Mouse (Mus musculus) left cerebral cortex, adult 2 months (tissue): Measurements from ENCODE around the gene Slc16a7. TPM values are rescaled to one million over a fixed set of nuclear protein-coding genes. Genes with fewer than 3 reads are reported as not detected.

ENCODE experiments used
- DNase-seq, 2 experiments: peaks; one replicate each; pipeline ENCODE4 v3.0.0; 2021 to 2022; ENCODE audit warnings: low spot score in 2 of 2, mixed read lengths in 1 of 2; ENCODE audit errors: extremely low spot score in 1 of 2
- H3K27ac ChIP-seq: fragments of 200-600 bp; 2 replicates; pipeline ENCODE4 v1.8.1; 2022
- H3K4me3 ChIP-seq: fragments of 200-600 bp; 2 replicates; pipeline ENCODE4 v1.8.1; 2022
- CTCF ChIP-seq: fragments of 200-600 bp; IDR thresholded peaks from 2 replicates; pipeline ENCODE4 v1.8.1; 2022; ENCODE audit warnings: antibody characterized with exemption, mild to moderate bottlenecking, moderate library complexity
- intact Hi-C: fragments of 180-260 bp; cut with DNase I; formaldehyde crosslinking; loops from one replicate; pipeline ENCODE4 v1.15.1; 2025
- total RNA-seq, 2 experiments: library from RNA; stranded (reverse); gene quantifications; 2 replicates each; pipeline ENCODE4 v1.2.3; 2021

The Slc16a7 gene
- total RNA-seq, 2 experiments from 2014 or later: 58.3 to 60.1 TPM

GRCm38 (mm10) chr10:125352805-125353204, 36.5 kb downstream of the Slc16a7 start:
- Histone ChIP-seq H3K4me3 (no peak overlapping the region), H3K27ac (no peak overlapping the region)
- intact Hi-C loops: no loop called here
- no peak for DNase-seq
- no peak for TF ChIP-seq CTCF

GRCm38 (mm10) chr10:125348171-125348570, 41.1 kb downstream of the Slc16a7 start:
- Histone ChIP-seq H3K4me3 (no peak overlapping the region), H3K27ac (no peak overlapping the region)
- no peak for TF ChIP-seq CTCF
- no peak for DNase-seq
- intact Hi-C loops: no loop called here

GRCm38 (mm10) chr10:125347149-125347548, 42.1 kb downstream of the Slc16a7 start:
- no peak for TF ChIP-seq CTCF
- DNase-seq: no peak

GRCm38 (mm10) chr10:125346364-125346763, 42.9 kb downstream of the Slc16a7 start:
- TF ChIP-seq CTCF: no peak
- intact Hi-C loops: no loop called here
- Histone ChIP-seq H3K27ac (no peak overlapping the region), H3K4me3 (no peak overlapping the region)
- DNase-seq: no peak

More at GRCm38 (mm10) chr10:125347149-125347548, 42.1 kb downstream of the Slc16a7 start:
- no peak overlapping the region for H3K27ac ChIP-seq
- intact Hi-C loops: no loop called here
- H3K4me3 ChIP-seq: no peak overlapping the region

GRCm38 (mm10) chr10:125345583-125345982, 43.7 kb downstream of the Slc16a7 start:
- intact Hi-C loops: no loop called here
- TF ChIP-seq CTCF: no peak
- H3K4me3 ChIP-seq: no peak overlapping the region

GRCm38 (mm10) chr10:125342204-125342603, 47.1 kb downstream of the Slc16a7 start:
- TF ChIP-seq CTCF: no peak
- no peak for DNase-seq
- Histone ChIP-seq H3K27ac (no peak overlapping the region), H3K4me3 (no peak overlapping the region)
- intact Hi-C loops: no loop called here

More at GRCm38 (mm10) chr10:125345583-125345982, 43.7 kb downstream of the Slc16a7 start:
- H3K27ac ChIP-seq: no peak overlapping the region
- no peak for DNase-seq

- intact Hi-C loops: no loop called here
- no peak for TF ChIP-seq CTCF
- no peak overlapping the region for H3K27ac ChIP-seq
- no peak overlapping the region for H3K4me3 ChIP-seq
- DNase-seq: no peak
Observed at GRCm38 (mm10) chr10:125333799-125334198, 55.5 kb downstream of the Slc16a7 start.

GRCm38 (mm10) chr10:125331334-125331733, 57.9 kb downstream of the Slc16a7 start:
- intact Hi-C loops: no loop called here
- H3K27ac ChIP-seq: no peak overlapping the region

GRCm38 (mm10) chr10:125328331-125329063, 60.8 kb downstream of the Slc16a7 start:
- no peak for DNase-seq
- no peak overlapping the region for H3K4me3 ChIP-seq
- intact Hi-C loops: loop anchor here (5.0 kb wide), 1 partner anchor 59 kb away; the partner anchor contains the start of gene Slc16a7
- no peak overlapping the region for H3K27ac ChIP-seq
- TF ChIP-seq CTCF: no peak

More at GRCm38 (mm10) chr10:125331334-125331733, 57.9 kb downstream of the Slc16a7 start:
- no peak for TF ChIP-seq CTCF
- H3K4me3 ChIP-seq: no peak overlapping the region
- no peak for DNase-seq

- intact Hi-C loops: loop anchor here (5.0 kb wide), 1 partner anchor 62 kb away; the partner anchor contains the start of gene Slc16a7
- no peak for DNase-seq
- Histone ChIP-seq H3K4me3 (no peak overlapping the region), H3K27ac (no peak overlapping the region)
- TF ChIP-seq CTCF: no peak
Observed at GRCm38 (mm10) chr10:125324871-125325565, 64.2 kb downstream of the Slc16a7 start.

- DNase-seq: no peak
Observed at GRCm38 (mm10) chr10:125324149-125324834, 65.0 kb downstream of the Slc16a7 start.

More at GRCm38 (mm10) chr10:125324149-125324834, 65.0 kb downstream of the Slc16a7 start:
- no peak overlapping the region for H3K4me3 ChIP-seq
- intact Hi-C loops: no loop called here
- H3K27ac ChIP-seq: no peak overlapping the region
- TF ChIP-seq CTCF: no peak
